Mouse (Mus musculus) cortical plate, adult 2 months (tissue): Measurements from ENCODE around the gene Ckap5. TPM values are rescaled to one million over a fixed set of nuclear protein-coding genes. Genes with fewer than 3 reads are reported as not detected.
A peak's percentile ranks its signal among the peaks of the same experiment; 100 is the strongest.

Experiments
- H3K27ac ChIP-seq: fragments of 200-500 bp; 2 replicates; pipeline ENCODE4 v1.5.1; 2012; ENCODE audit warnings: low read length, control low read depth, inconsistent platforms; ENCODE audit not compliant: insufficient read depth
- H3K4me1 ChIP-seq: fragments of 200-500 bp; 2 replicates; pipeline ENCODE4 v1.6.1; 2011; ENCODE audit warnings: low read length; ENCODE audit not compliant: control insufficient read depth, insufficient read depth
- H3K4me3 ChIP-seq: fragments of 200-500 bp; 2 replicates; pipeline ENCODE4 v1.5.1; 2011; ENCODE audit warnings: mild to moderate bottlenecking, low read length, control low read depth; ENCODE audit not compliant: insufficient read depth
- CTCF ChIP-seq: fragments of 200-500 bp; IDR thresholded peaks from 2 replicates; pipeline ENCODE4 v1.5.1; 2011; ENCODE audit warnings: mild to moderate bottlenecking, control low read depth, low read length; ENCODE audit not compliant: insufficient read depth; ENCODE audit errors: extremely low read depth
- POLR2A ChIP-seq: fragments of 200-500 bp; IDR thresholded peaks from 2 replicates; pipeline ENCODE4 v1.6.1; 2011; ENCODE audit warnings: mild to moderate bottlenecking, low read length, control low read depth; ENCODE audit not compliant: insufficient read depth; ENCODE audit errors: extremely low read depth
- polyA plus RNA-seq: library from polyadenylated mRNA; depleted of rRNA; stranded (reverse); fragments of >200 nt; gene quantifications from 2 replicates; pipeline ENCODE4 v1.2.3, GENCODE M21; 2012

Gene Ckap5
- polyA plus RNA-seq, 1 experiment: 65.8 TPM

- H3K27ac ChIP-seq: peak within 1 kb of the TSS; percentile 93
- TF ChIP-seq POLR2A: peak; percentile 61
- no peak for TF ChIP-seq CTCF
- H3K4me3 ChIP-seq: peak within 1 kb of the TSS; percentile 93
- H3K4me1 ChIP-seq: peaks cover 10% of the 10 kb centered on the region
These were observed 123.2 kb downstream of the Ckap5 start, which contains the start of the genes Zfp408 and Arhgap1 for GRCm38 (mm10) chr2:91649553-91650359. Gene Zfp408 (minus strand): TSS chr2:91649791. Gene Arhgap1 (plus strand): TSS chr2:91649860.

- Histone ChIP-seq H3K27ac (0 out of 2 replicates have a peak overlapping the region, but pooled peaks have one; percentile 12), H3K4me1 (peaks cover 10% of the 10 kb centered on the region), H3K4me3 (peak overlapping the region; percentile 93)
- TF ChIP-seq CTCF (no peak), POLR2A (no peak)
These were observed 123.9 kb downstream of the Ckap5 start for GRCm38 (mm10) chr2:91650360-91650995.

GRCm38 (mm10) chr2:91651458-91652258 is 125.1 kb downstream of the Ckap5 start:
- no peak for TF ChIP-seq CTCF
- no peak for TF ChIP-seq POLR2A
- peaks cover 10% of the 10 kb centered on the region for H3K4me1 ChIP-seq
- no peak overlapping the region for H3K4me3 ChIP-seq
- no peak overlapping the region for H3K27ac ChIP-seq

GRCm38 (mm10) chr2:91652863-91653262 is 126.3 kb downstream of the Ckap5 start:
- TF ChIP-seq POLR2A (no peak), CTCF (no peak)
- peaks cover 10% of the 10 kb centered on the region for H3K4me1 ChIP-seq
- peak overlapping the region; percentile 32; the same call in 1 of the 2 replicates for H3K27ac ChIP-seq
- H3K4me3 ChIP-seq: no peak overlapping the region

- no peak for TF ChIP-seq POLR2A
- TF ChIP-seq CTCF: no peak
- Histone ChIP-seq H3K4me1 (peaks cover 10% of the 10 kb centered on the region), H3K27ac (no peak overlapping the region), H3K4me3 (no peak overlapping the region)
These were observed 128.8 kb downstream of the Ckap5 start for GRCm38 (mm10) chr2:91655388-91655787.

- Histone ChIP-seq H3K4me3 (no peak overlapping the region), H3K27ac (no peak overlapping the region), H3K4me1 (peaks cover 10% of the 10 kb centered on the region)
- TF ChIP-seq POLR2A (no peak), CTCF (no peak)
These were observed 129.3 kb downstream of the Ckap5 start for GRCm38 (mm10) chr2:91655827-91656226.

- Histone ChIP-seq H3K27ac (no peak overlapping the region), H3K4me1 (peaks cover 10% of the 10 kb centered on the region), H3K4me3 (no peak overlapping the region)
- TF ChIP-seq POLR2A: no peak
- TF ChIP-seq CTCF: 0 out of 2 replicates have a peak, but pooled peaks have one; percentile 3
These were observed 130.2 kb downstream of the Ckap5 start for GRCm38 (mm10) chr2:91656774-91657173.

GRCm38 (mm10) chr2:91659657-91660056 is 133.1 kb downstream of the Ckap5 start:
- Histone ChIP-seq H3K4me3 (no peak overlapping the region), H3K4me1 (no peaks in the 10 kb centered on the region), H3K27ac (no peak overlapping the region)
- TF ChIP-seq POLR2A: no peak
- no peak for TF ChIP-seq CTCF

GRCm38 (mm10) chr2:91660981-91661380 is 134.4 kb downstream of the Ckap5 start:
- Histone ChIP-seq H3K4me3 (no peak overlapping the region), H3K4me1 (no peaks in the 10 kb centered on the region), H3K27ac (no peak overlapping the region)
- TF ChIP-seq CTCF: no peak
- no peak for TF ChIP-seq POLR2A
